Mouse (Mus musculus) kidney, adult 2 months (tissue): Measurements from ENCODE around the gene Gm16253. TPM values are rescaled to one million over a fixed set of nuclear protein-coding genes. Genes with fewer than 3 reads are reported as not detected.
A peak's percentile ranks its signal among the peaks of the same experiment; 100 is the strongest.

Experiments
- DNase-seq: peaks from one replicate; pipeline ENCODE4 v3.0.0; 2021
- H3K27ac ChIP-seq: fragments of 200-500 bp; 2 replicates; pipeline ENCODE4 v1.5.1; 2012; ENCODE audit warnings: low read depth, low read length, control low read depth, inconsistent platforms; ENCODE audit not compliant: insufficient read depth
- H3K27me3 ChIP-seq: fragments of 200-500 bp; replicated peaks from 2 replicates; pipeline ENCODE4 v1.6.1; 2012; ENCODE audit warnings: mild to moderate bottlenecking, moderate library complexity, low read length, inconsistent platforms; ENCODE audit not compliant: control insufficient read depth, insufficient read depth
- H3K36me3 ChIP-seq: fragments of 200-500 bp; 2 replicates; pipeline ENCODE4 v1.6.1; 2012; ENCODE audit warnings: mild to moderate bottlenecking, moderate library complexity, low read length, inconsistent platforms; ENCODE audit not compliant: control insufficient read depth, insufficient read depth
- H3K4me1 ChIP-seq: fragments of 200-500 bp; 2 replicates; pipeline ENCODE4 v1.6.1; 2011; ENCODE audit warnings: low read length; ENCODE audit not compliant: control insufficient read depth, insufficient read depth
- H3K4me3 ChIP-seq: fragments of 200-500 bp; 2 replicates; pipeline ENCODE4 v1.5.1; 2011; ENCODE audit warnings: mild to moderate bottlenecking, low read depth, low read length, control low read depth; ENCODE audit not compliant: insufficient read depth
- CTCF ChIP-seq: fragments of 200-500 bp; conservative IDR thresholded peaks from 2 replicates; pipeline ENCODE4 v1.5.1; 2011; ENCODE audit warnings: low read depth, mild to moderate bottlenecking, control low read depth, low read length, moderate library complexity, mixed read lengths; ENCODE audit not compliant: insufficient read depth, insufficient read length
- POLR2A ChIP-seq: fragments of 200-500 bp; IDR thresholded peaks from one replicate; pipeline ENCODE4 v1.6.1; 2011; ENCODE audit warnings: low read depth, low read length, control low read depth
- WGBS: fragments of 180-500 bp; shearing (Covaris S2); methylation state at CpG from one replicate; pipeline ENCODE4 v1.1.7; 2018; 5-methylcytosine and 5-hydroxymethylcytosine counted together
- polyA plus RNA-seq: library from polyadenylated mRNA; depleted of rRNA; stranded (reverse); fragments of >200 nt; gene quantifications from 2 replicates; pipeline ENCODE4 v1.2.3, GENCODE M21; 2012

Gene Gm16253
- polyA plus RNA-seq, 1 experiment, result not detected

DNA sequence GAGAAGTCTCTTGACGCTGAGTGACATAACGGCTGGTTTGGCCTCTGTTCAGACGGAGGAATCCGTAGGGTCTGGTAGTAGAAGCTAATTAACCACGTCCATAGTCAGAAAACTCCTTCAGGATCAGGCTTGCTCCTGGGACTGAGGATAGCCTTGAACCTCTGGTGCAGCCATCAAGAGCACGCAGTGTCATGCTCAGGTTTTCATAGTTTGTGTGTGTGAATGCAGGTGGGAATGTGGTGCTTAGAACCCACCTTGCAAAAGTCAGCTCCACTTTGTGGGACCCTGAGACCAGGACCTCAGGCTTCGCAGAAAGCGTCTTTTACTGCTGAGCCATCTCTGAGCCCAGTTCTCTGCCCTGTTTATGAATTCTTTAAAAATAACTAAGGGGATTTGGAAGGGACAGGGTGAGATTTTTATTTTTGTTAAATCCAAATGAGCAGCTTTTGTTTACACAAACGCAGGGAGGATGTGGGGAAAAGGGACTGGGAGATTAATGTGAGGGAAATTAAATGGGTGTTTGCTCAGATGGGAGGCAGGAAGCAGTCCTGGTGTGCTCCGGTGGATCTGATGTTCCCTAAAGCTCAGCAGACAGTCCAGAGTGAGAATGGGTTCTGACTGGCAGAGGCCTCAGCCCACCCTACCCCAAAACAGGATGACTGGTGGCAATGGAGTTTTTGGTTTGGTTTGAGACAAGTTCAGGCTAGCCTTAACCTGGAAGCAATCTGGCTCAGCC lies 14.7 kb upstream of the Gm16253 start:
- DNase-seq, result peak; percentile 57

GRCm38 (mm10) chr3:96563267-96563666 lies 13.5 kb upstream of the Gm16253 start:
- Histone ChIP-seq H3K36me3 (peaks cover 28% of the 10 kb centered on the region), H3K27ac (peak overlapping the region; percentile 5), H3K4me1 (peaks cover 24% of the 10 kb centered on the region), H3K4me3 (no peak overlapping the region), H3K27me3 (no peaks in the 10 kb centered on the region)
- TF ChIP-seq CTCF (no peak), POLR2A (no peak)
- DNase-seq, result peak; percentile 43
- WGBS, result 72% methylated on average over 8 of the region's 8 CpGs

More for the DNA sequence above, 14.7 kb upstream of the Gm16253 start:
- no peak for TF ChIP-seq CTCF
- TF ChIP-seq POLR2A, result no peak
- Histone ChIP-seq H3K27ac (peak overlapping the region; percentile 86), H3K4me1 (peaks cover 22% of the 10 kb centered on the region), H3K36me3 (peaks cover 28% of the 10 kb centered on the region), H3K4me3 (peak overlapping the region; percentile 53), H3K27me3 (no peaks in the 10 kb centered on the region)
- 18% methylated on average over 10 of the region's 10 CpGs for WGBS

GRCm38 (mm10) chr3:96563911-96564632 lies 12.7 kb upstream of the Gm16253 start:
- peak; percentile 75 for DNase-seq
- H3K27me3 ChIP-seq, result no peaks in the 10 kb centered on the region
- peak overlapping the region; percentile 88 for H3K27ac ChIP-seq
- peaks cover 25% of the 10 kb centered on the region for H3K36me3 ChIP-seq
- 11% methylated on average over 10 of the region's 10 CpGs for WGBS
- no peak overlapping the region for H3K4me3 ChIP-seq
- peaks cover 24% of the 10 kb centered on the region for H3K4me1 ChIP-seq
- no peak for TF ChIP-seq POLR2A
- TF ChIP-seq CTCF, result no peak

GRCm38 (mm10) chr3:96564633-96565032 lies 12.2 kb upstream of the Gm16253 start:
- H3K4me1 ChIP-seq, result peaks cover 24% of the 10 kb centered on the region
- peak; percentile 79 for DNase-seq
- no peaks in the 10 kb centered on the region for H3K27me3 ChIP-seq
- WGBS, result 28% methylated on average over 7 of the region's 7 CpGs
- H3K27ac ChIP-seq, result peak overlapping the region; percentile 88
- peaks cover 20% of the 10 kb centered on the region for H3K36me3 ChIP-seq
- TF ChIP-seq CTCF (no peak), POLR2A (no peak)
- H3K4me3 ChIP-seq, result no peak overlapping the region

DNA sequence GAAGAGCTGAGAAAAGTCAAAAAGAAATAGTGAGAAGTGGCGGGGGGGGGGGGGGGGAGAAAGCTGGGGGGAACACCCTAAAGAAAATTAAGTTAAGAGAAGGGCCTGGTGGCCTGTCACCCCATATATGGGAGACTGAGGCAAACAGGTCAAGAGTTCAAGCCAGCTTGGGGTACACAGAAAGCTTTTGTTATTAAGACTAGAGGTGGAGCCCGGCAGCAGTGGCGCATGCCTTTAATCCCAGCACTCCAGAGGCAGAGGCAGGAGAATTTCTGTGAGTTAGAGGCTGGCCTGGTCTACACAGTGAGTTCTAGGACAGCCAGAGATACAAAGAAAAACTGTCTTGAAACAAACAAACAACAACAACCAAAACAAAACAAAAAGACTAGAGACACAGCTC lies 11.7 kb upstream of the Gm16253 start:
- WGBS, result 68% methylated on average over 3 of the region's 3 CpGs
- Histone ChIP-seq H3K36me3 (peaks cover 15% of the 10 kb centered on the region), H3K4me3 (no peak overlapping the region), H3K4me1 (peaks cover 24% of the 10 kb centered on the region), H3K27me3 (no peaks in the 10 kb centered on the region), H3K27ac (peak overlapping the region; percentile 61)
- no peak for DNase-seq
- TF ChIP-seq CTCF, result no peak
- TF ChIP-seq POLR2A, result no peak

DNA sequence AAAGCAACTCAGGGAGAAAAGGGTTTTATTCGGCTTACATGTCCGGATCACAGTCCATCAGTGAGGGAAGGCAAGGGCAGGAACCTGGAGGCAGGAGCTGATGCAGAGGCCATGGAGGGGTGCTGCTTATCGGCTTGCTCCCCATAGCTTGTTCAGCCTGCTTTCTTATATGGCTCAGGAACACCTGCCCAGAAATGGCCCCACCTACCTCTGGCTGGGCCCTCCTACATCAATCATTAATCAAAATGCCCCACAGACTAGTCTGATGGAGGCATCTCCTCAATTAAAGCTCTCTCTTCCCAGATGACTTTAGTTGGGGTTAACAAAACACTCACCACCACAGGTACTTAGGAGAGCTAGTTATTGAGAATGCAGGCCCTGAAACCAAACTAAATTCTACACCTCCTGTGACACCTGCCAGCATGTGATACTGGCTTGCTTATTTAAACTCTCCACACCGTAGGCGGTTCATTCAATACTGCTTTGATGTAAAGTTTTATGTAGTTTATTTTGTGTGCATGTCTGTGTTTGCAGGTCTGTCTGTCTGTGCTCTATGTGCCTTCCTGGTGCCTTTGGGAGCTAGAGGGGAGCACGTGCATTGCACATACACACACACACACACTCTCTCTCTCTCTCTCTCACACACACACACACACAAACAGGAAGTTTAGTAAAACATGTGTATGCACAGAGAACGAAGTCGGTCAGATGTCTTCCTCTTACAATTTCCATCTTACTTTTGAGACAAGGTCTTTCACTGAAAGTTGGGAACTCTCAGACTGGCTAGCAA lies 9.9 kb upstream of the Gm16253 start:
- Histone ChIP-seq H3K27ac (peak overlapping the region; percentile 32), H3K4me3 (no peak overlapping the region), H3K4me1 (peaks cover 36% of the 10 kb centered on the region), H3K36me3 (no peaks in the 10 kb centered on the region), H3K27me3 (no peaks in the 10 kb centered on the region)
- DNase-seq, result peak; percentile 82
- peak; percentile 29 for TF ChIP-seq POLR2A
- TF ChIP-seq CTCF, result no peak
- 58% methylated on average over 8 of the region's 8 CpGs for WGBS
